Comparison of ENCODE assay signal across 1 mouse cellular context in the genomic region with DNA sequence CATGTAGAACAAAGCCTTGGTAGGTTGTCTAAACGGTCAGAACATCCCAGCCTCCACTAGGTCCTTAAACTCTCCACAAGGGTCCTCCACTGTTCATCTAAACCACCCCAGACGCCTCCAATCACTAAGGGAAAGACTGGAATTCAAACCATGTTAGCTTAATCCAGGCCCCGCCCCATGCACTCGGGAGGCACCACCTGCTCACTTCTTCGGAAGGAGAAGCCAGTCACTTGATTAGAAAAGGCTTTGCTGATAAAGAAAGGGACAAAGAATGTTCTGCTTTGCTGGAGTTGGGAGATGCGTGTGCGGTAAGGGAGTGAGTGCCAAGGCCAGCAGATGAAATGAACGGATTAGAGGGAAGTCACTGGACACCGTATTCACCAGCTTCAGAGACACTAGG.
TF ChIP-seq lines count a peak whose summit lies in the region.

No protein-coding gene starts in this region.

TF ChIP-seq in MEL, 35 proteins besides CTCF, POLR2A, EP300 and RAD21 (continued from another document):
- no peak for TF ChIP-seq JUND (IDR thresholded peaks at IDR 0.05; ENCODE audit: low read depth, low read length)
- peak; percentile 66 for TF ChIP-seq GATA1 (IDR thresholded peaks at IDR 0.05; ENCODE audit: low read depth, low read length)
- peak; percentile 48; the same call in 1 of the 2 replicates for TF ChIP-seq SIN3A (IDR thresholded peaks at IDR 0.05; ENCODE audit: low read length)
- no peak for TF ChIP-seq MYB (IDR thresholded peaks at IDR 0.05; ENCODE audit: low read depth, low read length)
